Comparison of ENCODE assay signal across 28 mouse cellular contexts in the genomic region with DNA sequence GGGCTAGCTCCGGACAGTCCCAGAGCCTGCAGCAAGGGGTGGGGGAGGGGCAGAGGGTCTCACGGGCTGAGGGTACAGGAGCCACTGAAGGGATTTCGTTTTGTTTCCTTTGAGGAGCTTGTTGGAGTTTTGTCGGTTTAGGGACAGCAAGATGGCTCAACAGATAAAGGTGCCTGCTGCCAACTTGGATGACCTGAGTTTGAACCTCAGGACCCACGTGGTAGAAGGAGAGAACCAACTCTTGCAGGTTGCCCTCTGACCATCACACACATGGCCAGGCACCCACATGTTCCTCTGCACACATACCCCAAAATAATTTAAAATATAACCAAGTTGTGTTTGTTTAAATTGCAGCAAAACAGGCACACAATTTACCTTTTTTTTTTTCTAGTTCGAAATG. TPM values are rescaled to one million over a fixed set of nuclear protein-coding genes. Genes with fewer than 3 reads are reported as not detected.
"Had no signal": no experiment of that assay in that cellular context is flagged by ENCODE, and none has a peak within 500 bp of the region (broad histone marks: within the 10 kb centered on the region; RNA-seq: fewer than 3 reads in every experiment).

No protein-coding gene starts in this region.

- H3K27me3 ChIP-seq: hindbrain, embryonic 15.5 days; intestine, embryonic 15.5 days; limb, embryonic 13.5 days; limb, embryonic 15.5 days had no signal

- H3K4me3 ChIP-seq: gastrocnemius, adult 2 months; heart, embryonic 10.5 days; heart, embryonic 12.5 days; hindbrain, embryonic 13.5 days; hindbrain, embryonic 15.5 days; intestine, embryonic 15.5 days; layer of hippocampus, adult 2 months; limb, embryonic 13.5 days; limb, embryonic 15.5 days had no signal

- DNase-seq: gastrocnemius, adult 2 months; gastrocnemius, postnatal 10 days; gastrocnemius, postnatal 25 days; heart, adult 18-20 months; heart, postnatal 10 days; heart, postnatal 4 days; kidney, adult 18-20 months; kidney, adult 8-10 months; kidney, postnatal 10 days; kidney, postnatal 25 days; kidney, postnatal 4 days; left cerebral cortex, postnatal 4 days had no signal

- ATAC-seq: inflammation-experienced regulatory T-cells, adult 6 months; intestine, embryonic 15.5 days; intestine, postnatal 0 days had no signal

- H3K4me1 ChIP-seq: heart, embryonic 12.5 days; intestine, embryonic 15.5 days; limb, embryonic 15.5 days had no signal

- H3K9ac ChIP-seq: heart, embryonic 12.5 days; hindbrain, embryonic 13.5 days; hindbrain, embryonic 15.5 days; intestine, embryonic 15.5 days; limb, embryonic 13.5 days; limb, embryonic 15.5 days had no signal

- H3K9me3 ChIP-seq: heart, embryonic 10.5 days; heart, embryonic 12.5 days; hindbrain, embryonic 13.5 days; hindbrain, embryonic 15.5 days; intestine, embryonic 15.5 days; limb, embryonic 15.5 days had no signal

- H3K4me2 ChIP-seq: heart, embryonic 12.5 days; hindbrain, embryonic 13.5 days; hindbrain, embryonic 15.5 days; intestine, embryonic 15.5 days; limb, embryonic 13.5 days; limb, embryonic 15.5 days had no signal

- H3K36me3 ChIP-seq: heart, embryonic 10.5 days; heart, embryonic 12.5 days; hindbrain, embryonic 13.5 days; hindbrain, embryonic 15.5 days; intestine, embryonic 15.5 days; limb, embryonic 13.5 days; limb, embryonic 15.5 days had no signal

- H3K27ac ChIP-seq: gastrocnemius, adult 2 months; heart, embryonic 10.5 days; hindbrain, embryonic 13.5 days; hindbrain, embryonic 15.5 days; intestine, embryonic 15.5 days; layer of hippocampus, adult 2 months; limb, embryonic 13.5 days; limb, embryonic 15.5 days had no signal

RNA-seq across cellular contexts. Expression of a gene that starts 45.5 kb away (rescaled TPM):
- total RNA-seq: gastrocnemius, postnatal 25 days; granulocyte monocyte progenitor cell, adult 5-6 weeks; heart, adult 18-20 months; heart, adult 8-10 months; heart, postnatal 25 days had no signal
- polyA plus RNA-seq: heart, embryonic 10.5 days; heart, embryonic 14.5 days; heart, embryonic 16.5 days; limb, embryonic 11.5 days; limb, embryonic 13.5 days had no signal
